Mouse (Mus musculus): ENCODE data around the gene Gm3336.

DNA sequence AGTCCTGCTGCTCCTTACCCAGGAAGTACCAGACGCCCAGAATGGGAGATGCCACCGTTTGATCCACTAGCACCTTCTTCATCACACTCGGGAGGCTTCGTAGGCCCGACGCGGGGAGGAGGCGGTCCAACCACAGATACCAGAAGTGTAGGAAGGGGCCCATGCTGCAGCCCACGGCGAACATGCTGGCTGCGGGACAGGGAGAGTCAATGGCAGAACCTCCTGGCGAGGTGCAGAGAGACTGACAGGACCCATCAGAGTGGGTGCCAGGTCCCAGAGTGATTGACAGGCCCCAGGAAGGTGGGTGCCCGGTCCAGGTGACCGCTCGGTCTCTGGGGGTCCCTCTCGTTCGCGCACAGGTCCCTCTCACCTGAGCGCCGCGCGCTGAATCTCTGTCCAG lies 42.0 kb downstream of the Gm3336 start:
- TF ChIP-seq CTCF (IDR thresholded peaks at IDR 0.05) (no peak), EP300 (IDR thresholded peaks at IDR 0.05) (no peak)
